Mouse (Mus musculus) spleen, postnatal 4 days (tissue): ENCODE measurements around the gene Nagpa.
"Not testable (repeated sequence)": the region's sequence is repeated elsewhere in the genome, so short reads cannot be mapped to it uniquely, and the experiment has no call there.

Experiments used
- DNase-seq, 2 experiments: peaks; one replicate each; pipeline ENCODE4 v3.0.0; 2022; ENCODE audit warnings: low spot score in 2 of 2

The Nagpa gene

DNA sequence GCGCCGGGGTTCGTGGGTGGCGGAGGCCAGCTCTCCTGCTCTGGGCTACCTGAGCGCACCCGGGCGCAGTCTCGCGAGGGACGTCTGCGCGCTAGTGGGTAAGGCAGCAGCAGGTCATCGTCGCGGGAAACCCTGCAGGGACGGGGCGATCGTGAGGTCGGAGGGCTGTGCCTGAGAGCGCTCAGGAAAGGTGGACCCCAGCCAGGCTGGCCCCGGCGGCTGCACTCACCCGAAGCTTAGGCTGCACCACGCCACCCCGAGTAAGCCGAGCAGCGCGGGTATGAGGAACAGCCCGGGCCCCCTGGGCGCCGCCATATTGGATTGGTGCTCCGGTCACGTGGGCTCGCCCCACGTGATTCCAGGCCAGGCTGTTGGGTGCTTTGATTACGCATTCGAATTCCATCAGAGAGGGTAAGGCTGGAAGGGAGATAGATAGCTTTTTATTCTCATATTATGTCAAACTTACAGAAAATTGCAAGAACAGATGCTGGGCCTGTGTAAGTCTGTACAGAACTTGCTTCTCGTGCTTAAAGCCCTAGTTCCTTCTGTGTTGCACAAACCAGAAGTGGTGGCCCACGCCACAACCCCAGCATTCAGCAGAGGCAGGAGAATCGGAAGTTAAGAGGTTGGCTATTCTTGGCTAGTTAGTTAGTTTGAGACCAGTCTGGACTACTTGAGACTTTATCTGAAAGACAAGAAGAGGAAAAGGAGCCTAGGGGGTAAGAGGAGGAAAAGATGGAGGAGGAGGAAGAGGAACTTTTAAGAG lies at the start of gene Nagpa:
Nagpa (minus strand) TSS at position 345 of the 766 bp plus-strand sequence.
- peak; percentile 70 to 87 for DNase-seq

GRCm38 (mm10) chr16:5252260-5252659 lies 48.4 kb upstream of the Nagpa start:
- DNase-seq = no peak

GRCm38 (mm10) chr16:5250891-5251290 lies 47.1 kb upstream of the Nagpa start:
- DNase-seq = no peak

DNA sequence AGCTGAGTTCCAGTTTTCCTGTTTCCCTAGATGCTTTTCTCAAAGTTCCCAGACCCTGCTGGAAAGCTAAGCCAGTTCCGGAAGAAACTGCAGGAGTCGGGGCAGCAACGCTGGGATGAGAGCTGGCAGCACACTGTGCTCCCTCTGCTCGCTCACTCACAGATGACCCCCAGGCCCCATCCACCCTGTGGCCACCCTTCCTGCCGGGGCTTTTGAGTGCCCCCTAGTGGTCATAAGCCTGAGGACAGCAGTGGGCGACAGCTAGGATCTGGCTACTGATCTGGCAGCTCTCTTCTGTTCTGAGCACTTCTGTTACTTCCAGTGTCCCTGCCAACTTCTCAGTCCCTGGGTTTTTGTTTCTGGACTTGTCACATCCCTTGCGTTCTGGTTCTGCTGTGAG lies 40.6 kb upstream of the Nagpa start:
- peak; percentile 58 to 83 for DNase-seq

- DNase-seq = no peak
Measured at GRCm38 (mm10) chr16:5242882-5243281, 39.1 kb upstream of the Nagpa start.

DNA sequence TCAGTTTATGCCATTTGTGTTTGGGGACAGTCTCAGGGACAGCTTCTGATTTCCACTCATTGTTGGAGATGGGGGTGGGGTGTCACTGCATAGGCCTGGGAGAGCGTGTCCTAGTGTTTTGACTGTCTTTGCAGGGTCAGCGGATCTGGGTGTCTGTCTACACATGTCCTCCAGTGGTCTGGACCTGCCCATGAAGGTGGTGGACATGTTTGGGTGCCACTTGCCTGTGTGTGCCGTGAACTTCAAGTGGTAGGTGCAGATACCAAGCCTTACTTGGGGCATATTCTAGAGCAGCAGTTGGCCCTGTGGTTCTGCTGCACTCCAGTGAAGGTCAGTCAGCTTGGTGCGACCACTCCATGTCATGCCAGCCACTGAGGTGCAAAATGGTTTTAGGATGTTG lies 38.5 kb upstream of the Nagpa start:
- no peak for DNase-seq

GRCm38 (mm10) chr16:5233418-5234313 lies 29.9 kb upstream of the Nagpa start, which contains the start of gene Alg1:
Gene Alg1, plus strand, starts transcription at chr16:5233621.
- peak; percentile 89 to 95 for DNase-seq

- no peak for DNase-seq
Measured at GRCm38 (mm10) chr16:5232982-5233381, 29.2 kb upstream of the Nagpa start.

GRCm38 (mm10) chr16:5228103-5228502 lies 24.3 kb upstream of the Nagpa start:
- DNase-seq = not testable (repeated sequence)

DNA sequence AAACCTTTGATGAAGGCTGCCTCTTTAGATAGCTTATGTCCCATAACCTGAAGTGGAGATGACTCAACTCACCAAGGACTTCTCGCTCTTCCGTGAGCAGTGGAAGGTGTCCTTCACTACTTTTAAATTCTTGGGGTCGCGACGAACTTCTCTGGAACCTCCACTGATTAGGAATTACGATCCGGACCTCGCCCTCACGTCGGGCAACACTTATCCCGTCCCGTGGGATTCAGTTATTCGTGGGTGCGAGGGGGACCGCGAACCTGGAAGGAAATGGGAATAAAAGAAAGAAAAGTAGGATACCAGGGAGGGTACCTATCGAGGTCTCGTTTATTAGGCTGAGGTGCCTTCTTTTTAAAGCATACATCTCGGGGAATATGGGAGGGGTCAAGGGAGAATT lies 23.7 kb upstream of the Nagpa start:
- DNase-seq = not testable (repeated sequence)

DNA sequence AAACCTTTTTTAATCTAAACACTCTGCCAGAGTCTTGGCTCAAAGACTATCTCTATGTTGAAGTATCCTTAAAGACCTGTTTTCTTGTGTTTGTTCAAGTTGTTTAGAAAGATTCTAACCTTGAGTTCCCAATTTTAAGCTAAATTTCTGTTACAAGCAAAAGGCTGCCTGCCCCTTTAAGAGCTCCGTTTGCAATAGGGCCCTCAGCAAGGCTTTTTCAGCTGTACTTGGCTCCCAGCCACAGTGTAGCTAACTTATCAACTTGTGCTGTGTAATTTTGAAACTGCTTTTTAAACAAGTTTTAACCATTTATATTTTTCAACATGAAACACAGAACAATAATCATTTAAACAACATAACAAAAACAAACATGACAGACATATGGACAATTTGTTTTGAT lies 22.7 kb upstream of the Nagpa start:
- DNase-seq = not testable (repeated sequence)

DNA sequence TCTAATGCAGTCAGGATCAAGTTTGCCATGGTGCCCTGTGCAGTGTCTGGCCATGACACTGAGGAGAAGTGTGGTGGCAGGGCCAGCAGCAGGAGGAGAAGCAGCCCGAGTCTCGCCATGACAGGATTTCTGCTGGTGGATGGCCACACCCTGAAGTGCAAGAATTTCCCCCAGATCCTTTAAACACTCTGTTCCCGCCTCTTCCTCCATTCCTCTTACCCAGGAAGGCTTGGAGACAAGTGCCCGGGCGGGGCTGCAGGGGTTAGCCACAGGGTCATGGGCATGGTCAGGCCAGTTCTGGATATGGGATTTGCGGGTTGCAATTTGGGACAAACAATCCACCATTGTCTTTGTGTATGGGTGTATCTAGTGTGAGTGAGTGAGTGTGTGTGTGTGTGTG lies 18.3 kb upstream of the Nagpa start, which contains the start of gene AU021092:
AU021092 (minus strand) TSS at position 160 of the 400 bp plus-strand sequence.
- DNase-seq = no peak

DNA sequence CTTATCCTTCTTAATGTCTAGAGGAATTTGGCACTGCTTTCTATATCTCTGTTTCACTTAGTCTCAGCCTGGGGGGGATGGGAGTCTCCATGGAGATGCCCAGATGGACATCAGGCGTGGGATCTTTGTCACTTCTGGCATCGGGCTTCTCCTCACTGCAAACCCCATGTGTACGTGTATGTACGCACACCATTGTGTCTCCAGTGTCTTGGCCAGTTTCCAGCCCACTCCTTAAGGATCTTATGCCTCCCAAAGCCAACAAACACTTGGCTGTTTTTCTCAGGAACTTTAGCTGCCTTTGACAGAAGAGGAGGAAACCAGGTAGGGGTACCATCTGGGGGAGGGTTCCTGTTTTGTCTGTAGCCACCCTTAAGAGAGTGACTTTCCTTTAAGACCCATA lies 17.6 kb upstream of the Nagpa start:
- no peak for DNase-seq

DNA sequence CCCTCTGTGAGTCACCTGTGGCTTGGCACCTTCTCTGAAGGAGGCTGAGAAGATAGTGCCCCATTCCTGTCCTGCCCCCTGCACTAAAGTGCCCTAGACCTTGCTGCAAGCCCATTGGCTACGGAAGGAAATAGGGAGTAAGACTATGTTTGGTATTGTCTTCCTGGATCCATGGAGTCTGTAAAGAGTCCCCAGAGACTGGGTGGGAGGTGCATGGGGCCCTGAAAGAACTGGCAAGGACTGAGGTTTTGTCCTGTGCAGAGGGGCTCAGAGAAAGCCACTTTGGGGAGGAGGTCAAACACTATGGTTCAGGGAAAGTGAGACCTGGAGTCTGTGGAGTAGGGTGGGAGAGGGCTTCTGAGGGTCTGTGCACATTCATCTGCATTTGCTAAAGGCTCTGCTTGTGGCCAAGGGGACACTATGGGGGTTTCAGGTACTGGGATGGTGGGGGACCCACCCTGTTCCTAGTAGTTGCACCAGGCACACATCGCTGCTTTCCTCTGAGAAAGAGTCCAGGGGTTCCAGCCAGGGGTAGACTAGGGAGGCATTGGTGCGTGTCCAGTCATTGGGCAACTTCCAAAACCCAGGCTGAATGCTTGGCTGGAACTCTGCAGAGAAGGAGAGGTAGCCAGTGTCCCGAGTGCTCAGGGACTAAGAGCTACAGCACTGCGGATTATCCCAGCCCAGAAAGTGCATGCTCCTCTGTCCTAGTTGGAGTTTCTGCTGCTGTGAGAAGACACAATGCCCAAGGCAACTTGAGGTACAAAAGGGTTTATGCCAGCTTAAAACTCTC lies 13.7 kb upstream of the Nagpa start:
- no peak for DNase-seq

DNA sequence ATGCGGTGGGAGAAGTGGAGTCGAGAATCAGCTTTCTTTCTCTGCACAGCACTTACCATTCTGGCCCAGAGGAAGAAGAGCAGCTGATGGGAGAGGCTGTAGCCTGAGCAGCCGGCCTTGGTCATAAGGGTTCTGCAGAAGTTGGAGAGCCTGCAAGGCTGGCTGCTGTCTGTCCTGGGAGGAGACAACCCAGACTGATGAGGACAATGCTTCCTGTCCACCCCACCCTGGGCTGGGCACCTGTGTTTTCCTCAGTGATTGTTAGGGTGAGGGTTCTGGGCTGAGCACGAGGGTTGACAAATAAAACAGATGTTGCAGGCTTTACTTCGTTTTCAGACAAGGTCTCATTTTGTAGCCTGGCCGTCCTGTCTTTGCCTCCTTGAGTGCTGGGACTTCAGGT lies 12.9 kb upstream of the Nagpa start:
- DNase-seq = no peak

DNA sequence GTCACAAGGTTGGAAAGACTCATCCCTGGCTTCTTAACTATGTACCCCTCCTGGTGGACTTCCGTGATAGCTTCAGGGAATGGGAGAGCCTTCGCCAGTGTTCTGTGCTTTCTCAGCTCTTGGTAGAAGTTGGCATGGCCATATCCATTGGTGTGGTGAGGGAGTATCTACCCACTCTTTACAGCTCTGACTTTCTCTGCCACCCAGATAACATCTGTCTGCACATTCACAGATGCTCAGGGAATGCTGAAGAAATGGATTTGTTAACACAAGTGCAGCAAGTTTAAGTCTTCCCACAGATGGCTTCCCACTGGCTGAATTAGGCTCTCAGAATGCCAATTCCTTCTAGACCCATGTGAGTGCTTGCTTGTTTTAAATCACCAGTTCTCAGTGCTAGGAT lies 10.3 kb upstream of the Nagpa start:
- no peak for DNase-seq

DNA sequence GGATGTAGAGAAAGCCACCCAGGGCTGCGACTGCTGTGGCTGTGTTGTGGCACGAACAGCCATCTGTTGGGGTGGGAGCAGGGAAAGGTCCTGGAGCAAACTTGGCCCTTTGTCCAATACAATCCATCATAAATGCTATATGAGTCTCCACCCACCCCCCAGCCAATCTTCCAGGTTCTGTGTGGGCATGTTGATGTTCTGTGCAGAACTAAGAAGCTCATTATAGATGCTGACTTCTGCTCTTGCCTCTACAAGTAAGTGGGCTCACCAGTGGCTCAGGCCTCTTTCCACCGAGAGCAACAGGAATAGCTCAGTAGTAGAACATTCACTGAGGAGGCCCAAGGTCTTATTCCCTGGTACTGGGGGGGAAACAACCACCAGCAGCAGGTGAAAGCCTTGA lies 8.3 kb upstream of the Nagpa start:
- no peak for DNase-seq

DNA sequence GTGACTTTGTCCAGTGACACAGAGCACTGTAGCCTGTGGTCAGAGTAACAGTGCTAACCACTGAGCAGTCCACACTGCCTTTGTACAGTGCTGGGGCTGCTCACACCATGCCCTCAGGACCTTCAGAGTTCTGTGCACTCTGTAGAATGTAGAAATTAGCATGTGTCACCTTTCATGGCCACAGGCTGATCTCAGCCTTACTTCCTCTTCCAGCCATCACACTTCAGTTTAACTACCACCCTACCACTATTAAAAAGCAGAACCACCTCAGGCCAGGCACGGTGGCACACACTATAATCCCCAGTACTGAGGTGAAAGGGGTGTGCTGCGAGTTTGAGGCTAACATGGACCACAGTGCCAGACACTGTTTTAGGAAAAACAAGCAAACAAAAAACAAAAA lies 6.6 kb upstream of the Nagpa start:
- DNase-seq = no peak

GRCm38 (mm10) chr16:5206051-5206450 lies 2.2 kb upstream of the Nagpa start:
- DNase-seq = no peak

GRCm38 (mm10) chr16:5205431-5205970 lies 1.7 kb upstream of the Nagpa start:
- DNase-seq = no peak

GRCm38 (mm10) chr16:5203200-5203599 lies 612 bp downstream of the Nagpa start:
- peak; percentile 25 to 74 for DNase-seq

GRCm38 (mm10) chr16:5202681-5203080 lies 1.1 kb downstream of the Nagpa start:
- peak in 1 of 2 experiments; percentile 35 for DNase-seq
